Mouse (Mus musculus): ENCODE data around the gene Rcbtb2.

GRCm38 (mm10) chr14:73094802-73095550 is 27.9 kb upstream of the Rcbtb2 start:
- no peak for TF ChIP-seq POLR2A (IDR thresholded peaks at IDR 0.05; ENCODE audit: control insufficient read depth, extremely low read depth, insufficient read depth, low read length, poor library complexity)
- no peak for TF ChIP-seq CTCF (IDR thresholded peaks at IDR 0.05; ENCODE audit: borderline replicate concordance, control insufficient read depth, extremely low read depth, insufficient read depth, low read length, poor library complexity)

All from thymus, adult 2 months (tissue).